Mouse (Mus musculus) thymus, adult 18-20 months (tissue): ENCODE results near the gene Fgfr2.

Experiments
- DNase-seq, 2 experiments: peaks; one replicate each; pipeline ENCODE4 v3.0.0; 2022; ENCODE audit warnings: mixed read lengths in 2 of 2

Fgfr2 gene

GRCm38 (mm10) chr7:132282161-132282560, 841.0 kb downstream of the Fgfr2 start:
- DNase-seq, result no peak

DNA sequence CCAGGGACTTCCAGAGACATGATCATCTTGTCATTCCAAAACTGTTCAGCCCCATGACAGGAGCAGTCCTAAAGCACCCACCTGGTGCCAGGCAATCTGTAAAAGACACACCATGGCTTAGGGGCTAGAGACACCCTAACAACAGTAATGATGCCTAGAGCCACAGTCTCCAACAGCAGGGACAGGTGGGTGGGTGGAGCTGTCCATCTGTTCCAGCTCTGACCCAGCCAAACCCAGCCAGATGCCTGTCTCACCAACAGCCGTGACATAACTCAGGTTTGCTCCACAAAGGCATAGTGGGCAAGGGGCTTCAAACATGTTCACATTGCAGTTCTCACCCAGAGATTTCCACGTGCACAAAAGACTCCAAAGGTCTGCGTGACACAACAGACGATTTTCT, 841.4 kb downstream of the Fgfr2 start:
- DNase-seq, result no peak

GRCm38 (mm10) chr7:132278658-132279057, 844.5 kb downstream of the Fgfr2 start:
- no peak for DNase-seq

DNA sequence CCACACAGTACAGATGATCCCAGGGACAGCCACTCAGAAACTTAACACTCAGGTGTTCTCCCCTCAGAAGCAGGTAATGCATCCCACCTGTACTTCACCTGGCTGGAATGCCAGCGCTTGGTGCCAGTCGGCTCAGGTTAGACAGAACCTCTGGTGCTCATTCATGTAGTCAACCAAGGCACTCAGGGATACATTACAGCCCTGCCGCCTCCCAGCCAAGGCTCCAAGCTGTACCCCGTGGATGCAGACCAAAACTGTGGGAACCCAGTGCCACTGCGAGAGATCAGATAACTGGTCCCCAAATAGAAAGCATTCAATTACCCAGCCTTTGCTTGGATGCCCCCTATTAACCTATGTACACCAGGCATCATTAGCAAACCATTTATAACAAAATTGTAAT, 846.9 kb downstream of the Fgfr2 start:
- no peak for DNase-seq

- DNase-seq, result no peak
Measured at GRCm38 (mm10) chr7:132273741-132274513, 849.2 kb downstream of the Fgfr2 start.

DNA sequence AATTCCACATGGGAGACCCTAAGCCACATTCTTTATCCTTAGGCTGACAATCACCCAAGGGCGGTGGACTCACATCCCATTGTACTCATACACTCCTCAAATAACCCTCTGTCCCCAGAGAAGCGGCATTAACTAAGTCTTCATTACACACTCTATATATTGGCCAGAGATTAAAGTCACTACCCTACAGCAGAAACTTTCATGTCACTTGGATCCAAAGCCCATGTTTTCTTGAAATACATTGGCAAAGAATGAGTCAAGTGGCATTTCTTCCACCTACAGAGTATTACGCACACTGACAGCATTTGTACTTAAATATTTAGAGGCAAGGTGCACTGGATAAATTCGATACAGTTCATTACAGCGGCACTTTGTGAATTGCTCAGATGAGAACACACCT, 850.2 kb downstream of the Fgfr2 start:
- DNase-seq, result no peak

GRCm38 (mm10) chr7:132270364-132270763, 852.8 kb downstream of the Fgfr2 start:
- DNase-seq, result no peak

- no peak for DNase-seq
Measured at GRCm38 (mm10) chr7:132269661-132270060, 853.5 kb downstream of the Fgfr2 start.

GRCm38 (mm10) chr7:132267721-132268498, 855.2 kb downstream of the Fgfr2 start:
- DNase-seq, result no peak

GRCm38 (mm10) chr7:132264763-132265162, 858.4 kb downstream of the Fgfr2 start:
- no peak for DNase-seq

DNA sequence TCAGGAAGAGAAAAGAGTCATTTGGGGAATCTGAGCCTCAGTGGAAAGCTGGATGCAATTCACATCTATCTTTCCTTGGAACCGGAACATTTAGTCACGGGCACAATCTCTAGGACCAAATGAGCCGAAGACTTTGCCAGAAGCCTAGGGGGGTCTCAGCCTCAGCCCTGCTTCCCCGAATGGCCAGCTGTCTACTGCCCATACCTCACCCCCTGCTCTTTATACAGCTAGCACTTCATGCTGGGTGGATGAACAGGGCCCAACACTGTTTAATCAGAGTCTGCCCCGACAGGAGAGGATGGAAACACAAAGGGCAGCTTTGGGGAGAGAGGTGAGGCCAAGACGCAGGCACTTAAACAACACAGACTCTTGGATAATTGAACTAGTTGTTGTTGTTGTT, 860.0 kb downstream of the Fgfr2 start:
- DNase-seq, result no peak

GRCm38 (mm10) chr7:132262696-132263095, 860.5 kb downstream of the Fgfr2 start:
- no peak for DNase-seq

DNA sequence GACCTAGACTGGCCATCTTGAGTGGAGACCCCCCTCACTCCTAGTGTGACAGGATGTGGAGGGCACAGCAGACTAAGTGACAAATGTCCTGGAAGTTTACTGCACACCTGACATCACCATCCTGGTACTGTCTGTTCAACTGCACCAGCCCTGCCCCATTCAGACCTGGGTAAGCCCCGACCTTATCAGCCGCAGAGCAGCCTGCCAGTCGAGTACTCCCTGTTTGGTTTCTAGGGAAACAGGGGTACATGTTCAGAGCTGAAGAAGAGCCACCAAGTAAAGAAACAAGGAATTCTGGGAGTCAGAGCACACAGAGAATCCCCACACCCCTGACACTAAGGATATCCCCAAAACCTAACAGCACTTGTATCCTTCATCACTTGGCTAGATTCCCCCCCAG, 861.3 kb downstream of the Fgfr2 start:
- DNase-seq, result no peak

- DNase-seq, result no peak
Measured at GRCm38 (mm10) chr7:132260632-132261031, 862.5 kb downstream of the Fgfr2 start.

GRCm38 (mm10) chr7:132258817-132259216, 864.3 kb downstream of the Fgfr2 start:
- DNase-seq, result no peak

DNA sequence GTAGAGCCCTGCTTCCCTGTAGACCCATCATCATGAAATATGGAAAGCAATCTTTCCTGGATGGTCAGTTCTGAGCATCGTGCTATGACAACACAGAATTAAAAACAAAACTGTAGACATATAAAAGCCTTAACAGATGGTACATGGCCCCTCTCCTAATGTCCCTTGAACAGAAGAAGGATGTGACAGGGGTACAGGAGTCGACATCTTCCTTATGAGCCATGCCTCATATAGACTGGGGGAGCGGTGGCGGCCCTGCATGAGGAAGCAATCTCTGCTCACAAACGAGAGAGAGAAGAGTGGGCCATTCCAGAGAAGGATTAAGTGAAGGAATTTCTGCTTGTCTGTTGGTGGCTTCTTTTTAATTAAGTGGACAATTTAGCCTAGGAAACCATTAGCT, 864.9 kb downstream of the Fgfr2 start:
- DNase-seq, result no peak

DNA sequence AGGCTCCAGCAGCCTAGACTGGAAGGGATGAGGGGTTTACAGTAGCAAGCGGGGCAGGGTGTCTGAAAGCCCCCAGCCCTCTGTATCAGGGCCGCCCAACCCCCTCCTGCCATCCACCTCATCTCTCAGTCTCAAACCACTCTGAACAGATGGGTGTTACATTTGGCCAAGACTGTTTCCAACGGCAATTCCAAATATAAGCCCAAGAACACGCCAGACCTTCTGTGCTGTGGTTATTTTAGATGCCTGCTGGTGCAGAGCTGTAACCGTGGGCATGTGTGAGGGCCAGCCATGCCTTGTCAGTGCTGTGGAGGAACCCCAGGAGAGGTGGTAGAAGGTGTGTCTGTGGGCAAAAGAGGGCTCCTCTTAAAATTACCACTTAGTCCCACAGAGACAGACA, 869.6 kb downstream of the Fgfr2 start:
- DNase-seq, result no peak

DNA sequence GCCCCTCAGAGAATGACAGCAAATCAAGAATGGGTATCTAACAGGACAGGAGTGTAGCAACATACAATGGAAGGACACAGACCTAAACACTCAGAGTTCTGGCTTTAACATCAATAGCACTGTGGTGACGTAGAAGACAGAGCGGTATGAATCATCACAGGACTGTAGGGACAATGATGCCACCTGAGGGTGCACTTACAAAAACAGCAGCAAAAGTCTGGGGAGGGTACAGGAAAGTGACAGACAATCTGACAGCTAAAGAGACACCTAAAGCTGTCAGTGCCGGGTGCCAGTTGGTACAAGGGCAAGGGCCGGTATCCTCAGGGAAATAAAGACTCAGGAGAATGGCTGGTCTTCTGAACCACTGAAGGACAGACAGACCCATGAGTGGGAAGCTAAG, 870.1 kb downstream of the Fgfr2 start:
- no peak for DNase-seq

- DNase-seq, result no peak
Measured at GRCm38 (mm10) chr7:132249563-132250119, 873.5 kb downstream of the Fgfr2 start.

- no peak for DNase-seq
Measured at GRCm38 (mm10) chr7:132247567-132247966, 875.6 kb downstream of the Fgfr2 start.

DNA sequence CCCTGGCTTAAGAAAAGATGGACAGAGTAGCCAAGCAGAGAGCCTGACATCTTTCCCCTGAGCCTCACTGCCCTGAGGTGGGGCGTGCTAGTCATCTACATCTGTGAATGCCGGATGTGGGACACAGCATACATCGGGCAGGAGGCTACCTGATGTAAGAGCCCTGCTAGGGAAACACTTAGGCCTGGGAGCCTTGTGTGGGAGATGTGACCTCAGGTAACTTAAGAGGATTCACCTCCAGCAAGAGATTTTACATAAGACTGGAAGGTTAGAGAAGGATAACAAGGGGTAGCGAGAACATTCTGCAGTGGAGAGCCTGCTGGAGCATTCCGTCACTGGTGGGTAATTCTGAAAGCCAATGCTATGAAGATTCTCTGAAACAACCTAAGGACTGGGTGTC, 876.1 kb downstream of the Fgfr2 start:
- no peak for DNase-seq

DNA sequence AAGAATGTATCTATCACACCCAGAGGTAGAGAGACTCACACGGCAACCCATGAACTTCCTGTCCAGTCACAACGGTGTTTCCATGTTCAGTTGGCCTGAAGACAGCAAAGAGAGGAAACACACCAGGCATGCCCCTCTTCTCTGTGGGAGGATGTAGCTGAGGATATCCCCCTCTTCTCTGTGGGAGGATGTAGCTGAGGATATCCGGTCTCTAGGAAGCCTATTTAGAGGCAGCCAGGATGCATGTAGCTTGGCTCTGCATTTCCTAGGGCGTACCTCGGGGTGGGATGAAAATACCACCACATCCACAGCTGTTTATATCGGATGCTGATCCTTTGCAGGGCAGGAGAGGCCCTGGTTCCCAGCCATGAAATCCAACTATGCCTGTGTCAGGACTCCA, 877.4 kb downstream of the Fgfr2 start:
- DNase-seq, result no peak

DNA sequence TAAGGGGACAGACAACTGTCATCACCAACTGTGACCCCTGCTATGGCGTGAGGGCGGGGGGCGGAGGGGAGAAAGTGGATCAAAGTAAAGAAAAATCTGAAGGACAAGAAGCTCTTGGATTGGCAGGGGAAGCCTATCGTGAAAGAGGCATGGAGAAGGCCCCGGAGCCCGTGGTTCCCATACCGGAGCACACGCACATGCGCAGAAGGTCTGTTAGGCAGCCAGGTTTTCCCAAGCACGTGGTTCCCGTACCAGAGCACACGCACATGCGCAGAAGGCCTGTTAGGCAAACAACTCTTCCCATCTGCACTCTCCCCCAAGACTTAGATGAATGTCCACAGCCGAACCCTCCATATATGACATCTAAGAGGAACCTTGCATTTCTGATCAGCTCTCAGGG, 878.5 kb downstream of the Fgfr2 start:
- no peak for DNase-seq

- no peak for DNase-seq
Measured at GRCm38 (mm10) chr7:132243225-132243624, 879.9 kb downstream of the Fgfr2 start.
